25 mouse cellular contexts compared by ENCODE assay signal in the genomic region with DNA sequence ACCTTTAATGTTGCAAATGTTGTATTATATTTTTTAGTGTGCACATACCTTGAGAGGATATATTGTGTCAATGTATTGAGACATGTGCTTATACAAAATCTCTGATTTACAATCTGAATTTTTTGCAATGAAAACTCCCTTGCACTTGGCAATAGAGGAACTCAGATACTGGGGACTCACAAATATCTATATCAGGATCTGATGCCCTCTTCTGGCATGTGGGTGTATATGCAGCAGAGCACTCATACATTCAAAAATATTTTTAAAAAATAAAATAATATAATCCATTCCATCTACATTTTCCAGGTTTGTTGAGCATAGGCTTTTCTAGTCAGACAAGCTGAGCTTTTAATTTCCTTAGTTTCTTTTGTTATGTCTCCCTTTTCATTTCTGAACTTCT. TPM values are rescaled to one million over a fixed set of nuclear protein-coding genes. Genes with fewer than 3 reads are reported as not detected.
DNase-seq lines count a peak whose midpoint lies in the region; ATAC-seq and TF ChIP-seq lines count a peak whose summit lies in the region.
"Had no signal": no experiment of that assay in that cellular context is flagged by ENCODE, and none has a peak within 500 bp of the region (broad histone marks: within the 10 kb centered on the region; RNA-seq: fewer than 3 reads in every experiment).

No protein-coding gene starts in this region.

- no peak overlapping the region for H3K9ac ChIP-seq in heart, postnatal 0 days (replicated peaks; ENCODE audit: low read depth, low read length)
- no peak overlapping the region for H3K9ac ChIP-seq in midbrain, postnatal 0 days (replicated peaks; ENCODE audit: low read length, poor library complexity, severe bottlenecking)
- no peak overlapping the region for H3K9ac ChIP-seq in midbrain, embryonic 11.5 days (ENCODE audit: low read length)
- H3K9ac ChIP-seq in MEL (ENCODE audit: control insufficient read depth, low read depth, low read length, poor library complexity, severe bottlenecking): no peak overlapping the region
- H3K9ac ChIP-seq: hindbrain, embryonic 14.5 days; liver, postnatal 0 days had no signal

- H3K4me2 ChIP-seq in heart, postnatal 0 days (ENCODE audit: low read depth, low read length): no peak overlapping the region
- H3K4me2 ChIP-seq in midbrain, postnatal 0 days (ENCODE audit: low read depth, low read length, poor library complexity, severe bottlenecking): no peak overlapping the region
- H3K4me2 ChIP-seq in midbrain, embryonic 11.5 days: no peak overlapping the region
- H3K4me2 ChIP-seq: hindbrain, embryonic 14.5 days had no signal

- no peak for TF ChIP-seq EP300 in heart, postnatal 0 days (IDR thresholded peaks at IDR 0.05; ENCODE audit: low read depth)
- no peak for TF ChIP-seq EP300 in MEL (IDR thresholded peaks at IDR 0.05; ENCODE audit: low read depth in 1 of 2, low read length in 2 of 2)

- no peak overlapping the region for H3K27ac ChIP-seq in heart, postnatal 0 days (ENCODE audit: low read depth)
- no peak overlapping the region for H3K27ac ChIP-seq in midbrain, postnatal 0 days (ENCODE audit: low read depth, low read length)
- H3K27ac ChIP-seq in midbrain, embryonic 11.5 days (ENCODE audit: low read depth, low read length): no peak overlapping the region
- no peak overlapping the region for H3K27ac ChIP-seq in MEL (ENCODE audit: control insufficient read depth, low read depth, low read length)
- H3K27ac ChIP-seq: embryonic facial prominence, embryonic 10.5 days; heart, embryonic 10.5 days; hindbrain, embryonic 14.5 days; limb, embryonic 10.5 days had no signal

- ATAC-seq in heart, postnatal 0 days (ENCODE audit: insufficient read depth, low read depth): no peak
- ATAC-seq in midbrain, postnatal 0 days (ENCODE audit: low FRiP score): no peak
- no peak for ATAC-seq in midbrain, embryonic 11.5 days (ENCODE audit: low FRiP score)
- ATAC-seq: CD4-positive, CD25-positive, alpha-beta regulatory T cell, adult 4 months; intestine, embryonic 16.5 days; liver, postnatal 0 days had no signal

- 0 out of 2 replicates have a peak, but pooled peaks have one; percentile 20 for TF ChIP-seq CTCF in heart, postnatal 0 days (IDR thresholded peaks at IDR 0.05; ENCODE audit: low read depth)
- peak; percentile 53 for TF ChIP-seq CTCF in midbrain, postnatal 0 days (IDR thresholded peaks at IDR 0.05)
- no peak for TF ChIP-seq CTCF in MEL (IDR thresholded peaks at IDR 0.05 in 2 of 3, conservative IDR thresholded peaks at IDR 0.05 in 1 of 3; ENCODE audit: control insufficient read depth in 1 of 3, insufficient read depth in 1 of 3, low read depth in 2 of 3, low read length in 3 of 3, poor library complexity in 1 of 3, severe bottlenecking in 1 of 3)

- H3K4me3 ChIP-seq in heart, postnatal 0 days (ENCODE audit: low read depth, low read length): no peak overlapping the region
- H3K4me3 ChIP-seq in midbrain, postnatal 0 days (ENCODE audit: low read depth, low read length): no peak overlapping the region
- no peak overlapping the region for H3K4me3 ChIP-seq in midbrain, embryonic 11.5 days (ENCODE audit: low read depth, low read length)
- H3K4me3 ChIP-seq in MEL (ENCODE audit: control insufficient read depth in 1 of 2, insufficient read depth in 1 of 2, low read depth in 2 of 2, low read length in 2 of 2): no peak overlapping the region
- H3K4me3 ChIP-seq: embryonic facial prominence, embryonic 10.5 days; heart, embryonic 10.5 days; limb, embryonic 10.5 days had no signal

- TF ChIP-seq POLR2A in MEL (IDR thresholded peaks at IDR 0.05; ENCODE audit: control insufficient read depth in 1 of 2, insufficient read depth in 1 of 2, low read depth in 1 of 2, low read length in 2 of 2, poor library complexity in 1 of 2): no peak

- H3K27me3 ChIP-seq in heart, postnatal 0 days (ENCODE audit: control insufficient read depth, insufficient read depth, low read length): no peaks in the 10 kb centered on the region
- no peaks in the 10 kb centered on the region for H3K27me3 ChIP-seq in midbrain, postnatal 0 days (ENCODE audit: insufficient read depth, low read length)
- no peaks in the 10 kb centered on the region for H3K27me3 ChIP-seq in midbrain, embryonic 11.5 days (ENCODE audit: control insufficient read depth, insufficient read depth, low read length)
- no peaks in the 10 kb centered on the region for H3K27me3 ChIP-seq in MEL (ENCODE audit: control insufficient read depth in 1 of 2, insufficient read depth in 2 of 2, low read length in 2 of 2)

- no peak for DNase-seq in heart, postnatal 0 days (ENCODE audit: low spot score)
- no peak for DNase-seq in heart, postnatal 4 days
- DNase-seq in midbrain, postnatal 0 days (ENCODE audit: low spot score): peak; percentile 29
- DNase-seq in midbrain, embryonic 11.5 days (ENCODE audit: low spot score, missing footprints): no peak
- DNase-seq in MEL (ENCODE audit: low read depth, low spot score): peak; percentile 12
- DNase-seq in frontal cortex, postnatal 25 days (ENCODE audit: low spot score in 2 of 2): no peak
- DNase-seq in layer of hippocampus, adult 9-11 months: no peak
- DNase-seq: adrenal gland, adult 8-10 months; cerebellum, adult 11-12 months; cerebellum, postnatal 25 days; gastrocnemius, postnatal 25 days; heart, postnatal 10 days; liver, postnatal 0 days; lung, postnatal 14 days had no signal

- no peaks in the 10 kb centered on the region for H3K9me3 ChIP-seq in heart, postnatal 0 days (replicated peaks; ENCODE audit: control insufficient read depth, low read length)
- no peaks in the 10 kb centered on the region for H3K9me3 ChIP-seq in midbrain, postnatal 0 days (ENCODE audit: low read length)
- H3K9me3 ChIP-seq in midbrain, embryonic 11.5 days (ENCODE audit: control insufficient read depth, low read length): no peaks in the 10 kb centered on the region
- no peaks in the 10 kb centered on the region for H3K9me3 ChIP-seq in MEL (replicated peaks; ENCODE audit: insufficient read depth, low read length)
- H3K9me3 ChIP-seq: embryonic facial prominence, embryonic 10.5 days; heart, embryonic 10.5 days; limb, embryonic 10.5 days had no signal

- H3K4me1 ChIP-seq in heart, postnatal 0 days (ENCODE audit: control insufficient read depth, insufficient read depth): no peaks in the 10 kb centered on the region
- no peaks in the 10 kb centered on the region for H3K4me1 ChIP-seq in midbrain, postnatal 0 days (ENCODE audit: insufficient read depth, low read length)
- H3K4me1 ChIP-seq in midbrain, embryonic 11.5 days (ENCODE audit: control insufficient read depth, insufficient read depth, low read length): no peaks in the 10 kb centered on the region
- H3K4me1 ChIP-seq in MEL (ENCODE audit: control insufficient read depth in 1 of 2, insufficient read depth in 2 of 2, low read length in 2 of 2): no peaks in the 10 kb centered on the region
- H3K4me1 ChIP-seq: embryonic facial prominence, embryonic 10.5 days; heart, embryonic 10.5 days; limb, embryonic 10.5 days had no signal

- H3K79me2 ChIP-seq in MEL (ENCODE audit: control insufficient read depth, insufficient read depth, low read length, poor library complexity): no peaks in the 10 kb centered on the region

- no peak; the same call in 1 of the 2 replicates for TF ChIP-seq RAD21 in MEL (IDR thresholded peaks at IDR 0.05; ENCODE audit: low read depth, low read length)

- no peaks in the 10 kb centered on the region for H3K36me3 ChIP-seq in heart, postnatal 0 days (replicated peaks; ENCODE audit: control insufficient read depth, insufficient read depth, low read length)
- no peaks in the 10 kb centered on the region for H3K36me3 ChIP-seq in midbrain, postnatal 0 days (ENCODE audit: insufficient read depth, low read length)
- no peaks in the 10 kb centered on the region for H3K36me3 ChIP-seq in midbrain, embryonic 11.5 days (ENCODE audit: control insufficient read depth, insufficient read depth, low read length)
- H3K36me3 ChIP-seq in MEL (ENCODE audit: control insufficient read depth in 1 of 2, insufficient read depth in 2 of 2, low read length in 2 of 2): no peaks in the 10 kb centered on the region
- H3K36me3 ChIP-seq: embryonic facial prominence, embryonic 10.5 days; heart, embryonic 10.5 days; limb, embryonic 10.5 days had no signal

TF ChIP-seq in MEL, 35 proteins besides CTCF, POLR2A, EP300 and RAD21:
- no peak for TF ChIP-seq POLR2AphosphoS5 (IDR thresholded peaks at IDR 0.05; ENCODE audit: borderline replicate concordance, low read depth, low read length)
- TF ChIP-seq MYC (IDR thresholded peaks at IDR 0.05; ENCODE audit: low read depth, low read length): no peak
- no peak for TF ChIP-seq ETS1 (IDR thresholded peaks at IDR 0.05; ENCODE audit: low read depth, low read length)
- TF ChIP-seq E2F4 (IDR thresholded peaks at IDR 0.05; ENCODE audit: borderline replicate concordance, low read depth, low read length): no peak
- no peak for TF ChIP-seq ELF1 (IDR thresholded peaks at IDR 0.05; ENCODE audit: low read depth, low read length)
- TF ChIP-seq RCOR1 (IDR thresholded peaks at IDR 0.05; ENCODE audit: low read depth, low read length): no peak
- TF ChIP-seq NELFE (IDR thresholded peaks at IDR 0.05; ENCODE audit: low read depth, low read length): no peak
- no peak for TF ChIP-seq GABPA (IDR thresholded peaks at IDR 0.05; ENCODE audit: low read depth, low read length)
- TF ChIP-seq ZMIZ1 (IDR thresholded peaks at IDR 0.05; ENCODE audit: low read depth, low read length): no peak
- TF ChIP-seq NRF1 (IDR thresholded peaks at IDR 0.05; ENCODE audit: insufficient read depth, low read depth, low read length, poor library complexity, severe bottlenecking): no peak
- TF ChIP-seq ZC3H11A (IDR thresholded peaks at IDR 0.05; ENCODE audit: low read depth, low read length): no peak
- no peak for TF ChIP-seq UBTF (IDR thresholded peaks at IDR 0.05; ENCODE audit: borderline replicate concordance, insufficient read depth, low read depth, low read length)
- TF ChIP-seq TAL1 (IDR thresholded peaks at IDR 0.05; ENCODE audit: low read length): no peak
- TF ChIP-seq MAX (IDR thresholded peaks at IDR 0.05; ENCODE audit: low read length): no peak

RNA-seq across cellular contexts. Expression of gene Gm7247, which starts 15.5 kb away (rescaled TPM):
- not detected in 2 replicates for total RNA-seq in heart, postnatal 0 days (2014; rRNA removed; ENCODE audit: low replicate concordance)
- polyA plus RNA-seq in heart, postnatal 0 days (2015; fragmentation: Nextera tagmentation; extraction: Ambion mirVana): not detected in 2 replicates
- total RNA-seq in heart, postnatal 4 days (2021): not detected
- total RNA-seq in midbrain, postnatal 0 days (2014; rRNA removed): not detected in 2 replicates
- not detected in 2 replicates for polyA plus RNA-seq in midbrain, postnatal 0 days (2015; fragmentation: Nextera tagmentation; extraction: Ambion mirVana)
- not detected in 2 replicates for polyA plus RNA-seq in midbrain, embryonic 11.5 days (2014; fragmentation: Nextera tagmentation; extraction: Ambion mirVana)
- total RNA-seq in MEL (2012; rRNA removed): not detected in 2 replicates
- not detected for polyA plus RNA-seq in MEL (2012; ENCODE audit: insufficient read depth in 1 of 2, insufficient read length in 2 of 2, low read depth in 1 of 2, low replicate concordance in 2 of 2, missing spikeins in 1 of 2)
- total RNA-seq: adrenal gland, adult 8-10 months; gastrocnemius, postnatal 25 days; heart, postnatal 10 days; layer of hippocampus, adult 18-20 months; liver, adult 2 months; megakaryocyte-erythroid progenitor cell, adult 5-6 weeks had no signal
- polyA plus RNA-seq: CD4-positive, CD25-positive, alpha-beta regulatory T cell, adult 4 months; embryonic facial prominence, embryonic 10.5 days; forebrain, embryonic 11.5 days; heart, embryonic 10.5 days; hindbrain, embryonic 14.5 days; intestine, embryonic 16.5 days; kidney, embryonic 16.5 days; limb, embryonic 10.5 days; liver, adult 2 months; liver, postnatal 0 days had no signal

Comparison
In these comparisons a context has a peak if more than half of its experiments do, and no peak if none do; other contexts are left out.
1. DNase-seq: peak in midbrain, postnatal 0 days (single experiment) and MEL (single experiment); none in heart, postnatal 0 days (single experiment), heart, postnatal 4 days (single experiment), midbrain, embryonic 11.5 days (single experiment), frontal cortex, postnatal 25 days (0 of 2) and layer of hippocampus, adult 9-11 months (single experiment).
2. CTCF ChIP-seq: peak in heart, postnatal 0 days (single experiment) and midbrain, postnatal 0 days (single experiment); none in MEL (0 of 3).